Mouse (Mus musculus): ENCODE results near the gene Pim2.

DNA sequence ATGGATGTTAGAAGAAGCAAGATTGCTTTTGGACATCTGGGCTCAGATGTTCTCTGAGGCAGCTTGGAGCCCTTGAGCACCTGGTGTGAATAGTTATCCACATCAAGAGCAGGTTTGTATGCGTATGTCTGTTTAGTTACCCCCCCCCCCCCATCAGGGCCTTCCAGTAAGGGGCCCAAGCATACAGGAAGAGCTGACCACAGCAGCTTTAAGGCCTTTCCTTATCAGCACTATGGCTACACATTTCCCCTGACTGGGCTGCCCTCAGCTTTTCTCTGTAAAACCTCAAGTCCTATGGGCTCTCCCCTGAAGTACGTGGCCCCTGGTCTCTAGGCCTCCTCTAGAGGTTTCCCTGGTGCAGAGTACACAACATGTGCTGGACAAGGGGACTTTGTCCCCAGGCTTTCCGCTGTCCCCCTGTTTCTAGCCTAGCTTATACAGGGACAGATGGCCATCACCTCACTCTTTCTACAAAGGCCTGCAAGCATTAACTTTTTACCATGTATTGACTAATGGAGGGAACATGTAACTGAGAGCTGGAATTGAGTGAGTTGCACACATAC is 18.8 kb upstream of the Pim2 start:
- TF ChIP-seq POLR2A (IDR thresholded peaks at IDR 0.05; ENCODE audit: low read depth, low read length) (no peak), CTCF (IDR thresholded peaks at IDR 0.05; ENCODE audit: extremely low read depth, insufficient read length, insufficient replicate concordance, low read depth, low read length) (no peak)

Data from small intestine, adult 2 months (tissue).